Mouse (Mus musculus) CD4-positive, CD25-positive, alpha-beta regulatory T cell, adult 4 months (primary cell): ENCODE data around the gene Brd3. TPM values are rescaled to one million over a fixed set of nuclear protein-coding genes. Genes with fewer than 3 reads are reported as not detected.
A peak's percentile ranks its signal among the peaks of the same experiment; 100 is the strongest.
"Not testable (repeated sequence)": the region's sequence is repeated elsewhere in the genome, so short reads cannot be mapped to it uniquely, and the experiment has no call there.

Source experiments
- ATAC-seq: one replicate; pipeline ENCODE4 v1.8.0; 2017
- polyA plus RNA-seq, 2 experiments: library from polyadenylated mRNA; unstranded; fragments of 100-300 nt; shearing (Covaris generic); gene quantifications; one replicate each; pipeline ENCODE4 v1.2.1; 2017

Brd3 gene
- polyA plus RNA-seq, 2 experiments from 2014 or later: 33.5 to 34.3 TPM

DNA sequence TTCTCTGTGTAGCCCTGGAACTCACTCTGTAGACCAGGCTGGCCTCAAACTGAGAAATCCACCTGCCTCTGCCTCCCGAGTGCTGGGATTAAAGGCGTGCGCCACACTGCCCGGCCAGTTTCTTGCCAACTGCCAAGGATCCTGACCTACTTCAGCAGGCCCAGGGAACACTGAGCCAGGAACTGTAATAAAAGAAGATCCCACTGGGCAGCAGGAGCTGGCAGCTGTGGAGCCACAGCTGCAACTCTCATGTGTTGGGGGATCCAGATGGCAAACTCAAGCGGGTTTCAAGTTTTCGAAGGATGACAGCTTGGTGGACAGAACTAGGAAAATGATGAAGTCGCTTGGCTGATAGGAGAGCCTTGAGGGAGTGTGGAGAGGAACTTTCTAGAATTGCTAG is 3.2 kb upstream of the Brd3 start:
- no peak for ATAC-seq

DNA sequence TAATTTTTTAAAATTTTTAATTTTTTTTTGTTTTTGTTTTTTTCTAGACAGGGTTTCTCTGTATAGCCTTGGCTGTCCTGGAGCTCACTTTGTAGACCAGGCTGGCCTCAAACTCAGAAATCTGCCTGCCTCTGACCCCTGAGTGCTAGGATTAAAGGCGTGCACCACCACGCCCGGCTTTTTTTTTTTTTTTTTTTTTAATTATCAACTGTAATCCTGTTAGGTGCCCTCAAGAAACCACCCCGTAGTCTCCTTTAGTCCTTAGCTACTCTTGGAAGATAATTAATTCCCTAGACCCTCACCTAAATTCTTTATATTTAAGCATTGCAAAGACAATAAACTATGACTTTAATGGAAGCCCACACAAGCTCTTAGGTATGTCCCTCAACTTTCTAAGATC is 804 bp downstream of the Brd3 start:
- ATAC-seq: not testable (repeated sequence)

DNA sequence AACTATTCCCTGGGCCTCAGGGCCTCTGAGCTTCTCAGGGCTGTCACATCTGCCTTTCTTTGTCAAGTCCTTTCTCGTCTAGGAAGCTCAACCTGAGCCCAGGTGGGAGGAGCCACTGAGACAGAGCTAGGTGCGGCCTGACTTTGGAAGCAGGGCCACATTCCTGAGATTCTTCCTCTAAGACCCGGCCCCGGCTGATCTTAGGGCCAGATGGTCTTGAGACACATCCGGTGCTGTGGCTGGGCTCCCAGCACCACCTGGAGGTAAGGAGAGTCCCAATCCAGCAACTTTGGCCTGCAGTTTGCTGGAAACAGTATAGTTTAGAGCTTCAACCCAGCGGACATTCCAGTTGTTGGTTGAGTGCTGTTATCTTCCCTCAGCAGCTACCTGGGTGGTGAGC is 1.9 kb downstream of the Brd3 start:
- ATAC-seq: no peak

DNA sequence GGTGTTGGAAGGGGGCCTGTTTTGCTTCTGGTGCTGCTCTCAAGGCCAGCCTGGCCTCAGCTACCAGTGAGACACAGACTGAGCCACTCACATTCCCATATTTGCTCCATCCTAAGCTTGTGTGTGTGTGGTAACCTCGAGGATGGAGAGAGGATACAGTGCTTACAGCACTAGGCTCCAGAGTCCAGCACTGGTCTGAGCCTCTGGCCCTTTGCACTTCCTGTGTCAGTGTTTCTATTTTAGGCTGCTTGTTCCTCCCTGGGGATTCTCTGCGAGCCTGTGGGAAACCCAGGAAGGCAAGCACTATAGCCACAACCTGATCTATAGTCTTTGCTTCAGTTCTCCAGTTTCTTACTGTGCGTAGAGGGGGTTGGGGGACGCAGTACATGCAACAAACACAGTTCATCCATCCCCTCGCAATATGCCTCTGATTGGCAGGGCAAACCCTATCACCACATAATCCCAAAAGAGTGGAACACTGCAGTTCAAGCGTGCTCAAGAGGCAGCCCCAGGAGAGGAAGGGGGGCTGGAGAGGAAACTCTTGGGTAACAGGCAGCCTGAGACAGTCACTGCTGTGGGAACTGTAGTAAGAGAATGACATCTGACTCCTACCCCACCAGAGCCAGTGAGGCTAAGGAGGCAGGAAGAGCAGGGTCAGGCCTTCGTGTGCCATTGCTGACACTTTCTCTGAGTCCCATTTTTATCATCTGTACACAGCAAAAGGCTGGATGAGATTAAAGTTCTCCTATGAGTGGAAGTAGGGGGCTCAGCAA is 3.2 kb downstream of the Brd3 start:
- ATAC-seq: no peak

DNA sequence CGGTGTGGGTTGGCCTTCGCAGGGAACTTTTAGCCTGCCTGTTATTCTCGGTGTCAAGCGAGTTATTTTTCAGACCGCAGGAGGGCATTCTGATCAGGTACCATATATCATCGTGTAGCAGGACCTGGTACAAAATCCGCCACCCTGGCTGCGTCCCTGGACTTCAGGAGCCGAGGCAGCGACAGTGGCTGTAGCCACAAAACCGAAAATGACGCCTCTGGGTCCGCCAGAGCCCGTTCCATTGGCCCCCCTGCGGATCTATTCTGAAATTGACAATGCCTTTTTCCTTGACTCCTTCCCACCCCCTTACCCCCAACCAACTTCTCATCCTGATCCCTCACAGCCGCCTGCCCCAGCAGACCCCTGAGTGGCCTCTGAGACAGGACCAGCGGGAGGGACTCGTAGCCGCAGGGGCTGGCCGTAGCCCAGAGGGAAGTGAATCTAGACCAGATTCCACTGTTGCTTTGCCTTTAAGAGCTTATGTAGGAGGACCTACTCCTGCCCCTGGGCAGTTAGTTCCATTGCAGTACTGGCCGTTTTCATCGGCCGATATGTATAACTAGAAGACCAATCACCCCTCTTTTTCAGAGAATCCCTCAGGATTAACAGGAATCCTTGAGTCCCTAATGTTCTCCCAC is 11.0 kb downstream of the Brd3 start:
- no peak for ATAC-seq

DNA sequence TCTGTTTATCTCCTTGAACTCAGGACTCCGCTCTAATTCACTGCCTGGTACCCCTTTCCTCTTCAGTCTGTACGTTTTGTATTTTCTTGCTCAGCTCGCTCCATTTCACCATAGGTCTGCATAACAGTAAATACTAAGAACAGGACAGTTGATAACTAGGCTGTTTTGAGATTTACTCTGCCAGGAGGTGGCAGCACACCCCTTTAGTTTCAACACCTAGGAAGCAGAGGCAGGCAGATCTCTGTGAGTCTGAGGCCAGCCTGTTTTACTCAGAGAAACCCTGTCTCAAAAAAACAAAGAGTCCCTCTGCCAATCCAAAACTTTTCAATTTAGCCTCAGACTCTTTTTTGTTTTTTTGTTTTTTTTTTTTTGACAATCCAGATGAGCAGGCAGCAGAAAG is 13.5 kb downstream of the Brd3 start:
- ATAC-seq: no peak

DNA sequence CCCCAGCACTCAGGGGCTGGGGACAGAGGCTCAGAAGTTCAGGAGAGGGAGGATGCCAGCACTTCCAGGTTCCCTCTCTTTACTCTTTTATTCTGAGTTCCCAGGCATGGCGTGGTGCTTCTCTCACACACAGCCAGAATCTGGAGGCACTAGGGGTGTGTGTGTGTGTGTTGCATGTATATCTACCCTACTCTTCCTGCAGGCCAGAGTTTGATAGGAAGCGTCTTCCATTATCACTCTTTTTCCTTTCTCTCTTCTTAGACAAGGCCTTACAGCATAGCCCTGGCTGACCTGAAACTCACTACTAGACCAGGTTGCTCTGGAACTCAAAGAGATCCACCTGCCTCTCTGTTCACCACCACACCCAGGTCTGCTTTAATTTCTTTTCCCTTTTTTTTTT is 16.5 kb downstream of the Brd3 start:
- ATAC-seq: no peak

DNA sequence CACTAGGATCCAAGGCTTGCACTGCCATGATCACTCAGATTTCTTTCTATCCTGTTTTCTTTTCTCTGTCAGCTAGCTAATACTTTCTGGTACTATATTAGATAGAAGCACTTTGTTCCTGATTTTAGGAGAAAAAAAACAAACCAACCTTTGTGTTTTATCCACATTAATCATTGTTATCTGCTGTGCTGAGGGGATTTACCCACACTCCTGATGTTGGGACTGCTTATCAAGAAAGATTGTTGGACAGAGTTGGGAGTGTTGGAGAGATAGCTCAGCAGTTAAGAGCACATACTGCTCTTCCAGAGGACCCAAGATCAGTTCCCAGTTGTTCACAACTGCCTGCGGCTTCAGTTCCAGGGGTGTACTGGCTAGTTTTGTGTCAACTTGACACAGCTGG is 19.1 kb downstream of the Brd3 start:
- ATAC-seq: no peak

DNA sequence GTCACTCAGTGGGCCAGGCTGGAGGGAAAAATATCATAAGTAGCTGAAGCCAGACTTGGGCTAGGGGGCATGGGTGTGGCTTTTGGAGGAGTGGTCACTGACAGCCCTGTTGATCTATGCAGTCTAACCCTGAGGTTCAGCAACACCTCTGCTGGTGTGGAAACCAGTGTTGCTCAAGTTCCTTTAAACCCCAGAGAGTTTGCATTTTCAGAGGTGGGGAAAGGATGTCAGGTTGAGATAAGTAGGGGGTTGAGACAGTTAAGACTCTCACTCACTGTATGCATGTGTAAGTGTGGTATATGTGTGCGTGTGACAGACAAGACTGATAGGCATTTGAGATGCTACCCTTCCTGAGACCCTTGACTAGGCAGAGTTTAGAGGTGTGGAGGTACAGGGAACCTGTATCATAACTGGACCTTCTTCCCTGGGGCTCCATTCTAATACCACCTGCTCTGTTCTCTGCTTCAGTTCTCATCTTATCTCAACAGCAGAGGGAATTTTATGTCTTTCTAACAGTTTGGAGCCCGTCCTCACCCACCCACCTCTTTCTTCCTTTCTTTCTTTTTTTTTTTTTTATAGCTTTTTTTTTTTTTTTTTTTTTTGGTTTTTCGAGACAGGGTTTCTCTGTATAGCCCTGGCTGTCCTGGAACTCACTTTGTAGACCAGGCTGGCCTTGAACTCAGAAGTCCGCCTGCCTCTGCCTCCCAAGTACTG is 20.0 kb downstream of the Brd3 start:
- ATAC-seq: no peak

DNA sequence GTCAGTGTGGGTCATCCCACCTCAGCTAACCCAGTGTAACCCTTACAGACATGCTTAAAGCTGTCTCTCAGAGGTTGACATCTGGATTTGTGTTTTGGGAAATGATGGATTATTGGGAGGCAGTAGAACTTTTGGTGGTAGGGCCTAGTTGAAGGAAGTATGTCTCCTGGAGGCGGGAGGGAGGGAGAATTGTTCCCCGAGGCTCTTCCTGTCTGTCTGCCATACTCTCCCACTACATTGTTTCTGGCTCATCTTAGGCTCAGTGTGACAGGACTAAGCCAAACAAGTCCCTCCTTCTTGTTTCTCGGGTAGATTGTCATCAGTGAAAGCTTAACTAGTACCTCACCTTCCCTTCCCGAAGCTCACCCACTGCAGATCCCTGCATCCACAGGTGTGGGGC is 20.7 kb downstream of the Brd3 start:
- ATAC-seq: no peak

DNA sequence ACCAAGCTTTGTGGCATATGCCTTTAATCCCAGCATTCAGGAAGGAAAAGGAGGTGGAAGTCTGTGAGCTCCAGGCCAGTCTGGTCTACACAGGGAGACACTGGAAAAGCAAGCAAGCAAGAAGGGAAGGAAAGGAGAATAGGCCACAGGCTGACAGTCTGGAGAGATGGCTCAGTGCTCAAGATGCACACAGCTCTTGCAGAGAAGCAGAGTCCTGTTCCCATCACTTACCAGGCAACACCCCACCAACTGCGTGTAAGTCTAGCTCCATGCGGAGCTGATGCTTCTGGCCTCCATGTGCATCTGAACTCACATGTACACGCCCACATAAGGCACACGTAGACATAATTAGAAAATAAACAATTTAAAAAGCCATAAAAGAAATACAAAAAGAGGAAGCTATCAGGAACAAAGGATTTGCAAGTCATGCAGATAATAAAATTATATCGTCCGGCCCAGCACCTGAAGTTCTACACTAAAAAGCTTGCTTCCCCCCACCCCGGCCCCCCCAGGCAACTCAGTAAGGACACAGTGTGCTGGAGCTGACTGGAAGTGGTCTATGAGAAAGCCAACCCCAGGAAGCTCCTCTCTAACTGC is 25.1 kb downstream of the Brd3 start:
- no peak for ATAC-seq

DNA sequence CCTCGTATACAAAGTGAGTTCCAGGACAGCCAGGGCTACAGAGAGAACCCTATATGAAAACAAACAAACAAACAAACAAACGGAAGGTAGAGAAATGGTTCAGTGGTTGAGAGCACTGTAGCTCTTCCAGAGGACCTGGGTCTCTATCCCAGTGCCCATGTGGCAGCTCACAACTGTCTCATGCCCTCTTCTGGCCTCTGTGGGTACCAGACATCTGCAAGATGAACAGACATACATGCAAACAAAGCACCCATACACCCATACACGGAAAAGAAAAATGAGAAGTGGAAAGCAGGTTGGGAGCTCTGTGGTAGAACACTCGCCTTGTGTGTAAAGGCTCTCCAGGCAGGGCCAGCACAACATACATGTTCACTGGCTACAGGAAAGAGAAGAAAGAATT is 27.1 kb downstream of the Brd3 start:
- ATAC-seq: no peak

DNA sequence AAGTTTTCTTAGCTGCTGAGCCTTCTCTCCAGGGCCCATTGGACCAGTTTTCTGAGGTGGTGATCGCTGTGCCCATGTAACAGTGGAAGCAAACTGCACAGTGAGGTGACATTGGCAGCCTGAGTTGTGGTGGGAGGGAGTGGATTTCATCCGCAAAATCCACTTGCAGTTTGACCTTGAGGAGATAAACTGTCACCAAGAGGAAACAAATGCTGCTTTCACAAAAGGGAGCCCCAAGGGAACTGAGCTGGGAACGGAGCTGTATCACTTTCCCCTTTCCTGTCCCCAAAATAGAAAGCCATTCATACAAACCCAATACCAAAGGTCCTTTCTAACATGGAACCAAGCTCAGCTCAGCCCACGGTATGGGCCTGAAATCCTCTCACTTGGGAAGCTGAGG is 27.6 kb downstream of the Brd3 start:
- no peak for ATAC-seq

DNA sequence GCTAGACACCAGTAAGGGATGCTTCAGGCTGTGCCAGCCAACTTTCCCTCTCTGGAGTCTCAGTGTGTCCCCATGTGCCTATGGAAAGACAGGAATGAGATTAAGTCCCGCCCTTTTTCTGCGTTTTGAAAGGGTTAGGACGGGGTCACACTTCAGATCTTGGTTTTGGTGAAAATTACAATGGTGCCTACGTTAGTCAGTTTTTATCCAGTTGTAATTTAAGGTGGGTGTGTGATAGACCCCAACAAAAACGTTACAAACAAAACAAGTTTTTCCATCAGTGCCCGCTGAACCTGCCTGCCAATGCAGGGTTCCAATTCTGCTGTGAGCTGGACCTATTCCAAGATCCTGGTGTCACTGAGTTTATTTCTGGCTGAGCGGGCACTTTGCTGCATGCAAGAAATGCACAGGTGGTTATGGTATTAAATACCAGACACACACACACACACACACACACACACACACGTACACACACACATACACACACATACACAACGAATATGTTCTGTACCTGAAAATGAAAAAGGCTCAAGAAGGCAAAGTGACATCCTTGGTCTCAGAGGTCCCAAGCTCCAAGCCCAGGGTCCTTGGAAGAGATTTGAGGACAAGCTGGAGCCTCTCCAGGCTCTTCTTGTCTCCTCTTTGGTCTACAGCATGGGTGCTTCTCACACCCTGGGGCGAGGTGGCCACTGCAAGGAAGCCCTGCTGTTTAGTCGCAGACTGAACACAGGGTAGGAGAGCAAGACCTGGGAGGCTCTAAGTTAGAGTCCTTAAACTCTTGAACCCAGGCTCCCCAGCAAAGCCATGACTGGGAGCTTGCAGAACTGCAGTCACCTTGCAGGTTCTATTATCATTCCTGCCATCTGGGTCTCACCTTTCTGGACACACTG is 30.9 kb downstream of the Brd3 start:
- no peak for ATAC-seq

DNA sequence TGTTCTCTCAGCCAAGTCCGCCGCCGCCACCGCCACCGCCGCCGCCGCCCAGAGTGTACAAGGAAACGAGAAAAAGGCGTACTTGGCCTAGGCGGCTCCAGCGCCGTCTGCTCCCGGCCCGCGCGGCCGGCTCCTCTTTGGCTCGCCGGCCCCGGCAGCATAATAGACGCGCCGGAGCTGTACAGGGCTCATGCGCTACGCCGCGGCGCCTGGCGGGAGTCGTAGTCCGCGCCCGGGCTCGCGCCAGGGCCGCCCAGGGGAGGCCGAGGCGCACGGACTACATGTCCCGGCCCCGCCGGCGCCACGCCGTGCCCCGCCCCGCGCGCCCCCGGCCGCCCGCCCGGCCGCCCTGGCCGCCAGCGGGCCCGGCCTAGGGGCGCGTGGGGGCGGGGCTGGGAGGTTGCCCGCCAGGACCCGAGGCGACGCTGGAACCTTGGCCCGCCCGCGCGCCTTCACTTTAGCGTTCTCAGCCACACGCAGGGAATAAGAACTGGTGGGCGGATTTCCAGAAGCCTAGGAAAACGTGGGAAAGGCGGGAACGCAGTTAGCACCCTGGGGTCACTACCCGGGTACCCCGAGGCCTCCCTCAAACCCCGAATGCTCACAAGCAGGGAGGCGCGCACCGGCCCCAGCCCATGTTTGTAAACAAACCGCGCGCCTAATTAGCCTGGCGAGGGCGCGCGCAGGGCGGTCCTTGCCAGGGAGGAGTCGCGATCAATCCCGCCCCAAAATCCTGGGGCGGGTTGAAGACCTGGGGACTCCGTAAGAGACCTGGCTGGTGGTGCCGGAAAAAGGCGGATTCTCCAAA is 31.8 kb downstream of the Brd3 start:
- peak; percentile 89 for ATAC-seq

DNA sequence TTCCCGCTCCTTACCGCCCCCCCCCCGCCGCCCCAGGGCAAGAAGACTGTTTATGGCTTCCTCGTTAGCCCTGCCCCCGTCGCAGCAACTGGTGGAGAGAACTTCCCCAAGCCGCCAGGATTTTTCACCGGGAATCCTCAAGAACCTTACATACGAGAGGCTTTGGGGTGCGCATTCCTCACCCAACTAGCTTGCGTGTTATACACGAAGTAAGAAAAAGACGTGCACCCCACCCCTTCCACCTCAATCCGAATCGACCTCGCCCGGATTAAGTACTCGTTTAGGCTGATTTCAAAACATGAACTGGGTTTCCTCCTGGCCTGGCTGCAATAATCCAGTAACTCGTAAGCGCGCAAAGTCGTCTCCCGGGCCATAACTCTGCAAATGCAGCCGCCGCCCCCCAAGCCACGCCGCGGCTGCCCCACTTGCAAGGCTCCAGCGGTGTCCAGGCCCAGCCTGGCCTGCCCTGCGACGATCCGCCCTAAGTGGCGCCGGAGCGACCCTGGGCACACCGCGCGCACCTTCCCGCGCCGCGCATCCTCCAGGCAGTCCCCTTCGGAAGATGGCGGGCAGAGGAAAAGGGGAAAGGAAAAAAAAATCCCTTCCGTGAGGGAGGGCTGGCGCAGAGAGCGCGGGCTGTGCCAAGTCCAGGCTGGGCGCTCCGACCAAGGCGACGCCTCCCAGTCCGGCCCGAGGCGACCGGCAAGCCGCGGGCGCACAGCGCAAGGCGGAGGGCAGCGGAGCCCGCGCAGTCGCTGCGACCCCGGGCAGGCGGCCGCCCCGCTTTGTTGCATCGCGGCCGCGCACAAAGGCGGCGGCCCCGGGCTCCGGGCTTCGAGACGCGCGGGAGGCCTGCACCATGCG is 32.6 kb downstream of the Brd3 start:
- ATAC-seq: peak; percentile 15

DNA sequence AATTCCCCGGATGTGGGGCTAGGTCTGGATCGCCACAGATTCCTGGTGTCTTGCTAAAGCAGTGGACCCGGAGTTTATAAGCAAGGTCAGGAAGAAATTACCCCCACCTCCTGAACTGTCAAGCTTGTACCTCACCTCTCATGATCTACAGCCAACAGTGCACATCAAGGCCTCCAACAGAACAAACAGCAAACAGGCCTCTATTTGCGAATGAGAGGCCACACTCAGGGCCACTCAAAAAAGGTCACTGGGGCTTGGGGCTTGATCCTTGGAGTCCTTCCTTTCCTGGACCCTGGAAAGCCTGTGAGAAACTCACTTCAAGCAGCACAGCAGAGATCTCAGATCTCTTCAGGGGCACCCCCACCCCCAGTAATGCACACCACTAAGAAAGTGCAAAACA is 33.6 kb downstream of the Brd3 start:
- no peak for ATAC-seq

DNA sequence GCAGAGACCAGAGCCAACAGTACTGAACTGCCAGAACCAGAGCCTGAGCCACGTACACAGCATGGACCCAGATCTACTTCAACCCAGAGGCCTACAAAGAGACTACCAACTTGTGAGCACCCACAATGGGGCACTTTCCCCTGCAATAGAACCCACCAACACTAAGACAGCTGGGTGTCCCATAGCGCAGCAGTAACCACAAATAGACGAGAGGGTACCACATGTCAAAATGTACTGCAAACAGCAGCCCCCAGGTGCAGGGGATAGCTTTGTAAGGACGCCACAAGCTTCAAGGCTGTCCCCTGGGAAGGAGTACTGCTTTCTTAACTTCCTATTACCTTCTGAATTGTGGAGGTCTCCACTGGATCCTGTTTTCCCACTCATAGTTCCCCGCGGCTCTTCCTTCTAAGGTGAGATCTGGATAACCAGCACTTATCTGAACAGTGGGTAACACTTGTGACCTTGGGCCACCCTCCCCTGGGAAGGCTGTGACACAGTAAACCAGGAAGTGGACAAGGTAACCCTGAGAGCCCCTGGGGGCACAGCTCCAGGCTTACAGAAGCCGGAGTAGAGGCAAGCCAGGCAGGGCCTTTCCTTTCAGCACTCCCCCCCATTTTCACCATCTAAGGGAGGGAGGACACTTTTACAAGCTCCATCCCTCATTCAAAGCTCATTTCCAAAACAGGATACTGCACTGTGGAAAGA is 34.2 kb downstream of the Brd3 start:
- no peak for ATAC-seq

DNA sequence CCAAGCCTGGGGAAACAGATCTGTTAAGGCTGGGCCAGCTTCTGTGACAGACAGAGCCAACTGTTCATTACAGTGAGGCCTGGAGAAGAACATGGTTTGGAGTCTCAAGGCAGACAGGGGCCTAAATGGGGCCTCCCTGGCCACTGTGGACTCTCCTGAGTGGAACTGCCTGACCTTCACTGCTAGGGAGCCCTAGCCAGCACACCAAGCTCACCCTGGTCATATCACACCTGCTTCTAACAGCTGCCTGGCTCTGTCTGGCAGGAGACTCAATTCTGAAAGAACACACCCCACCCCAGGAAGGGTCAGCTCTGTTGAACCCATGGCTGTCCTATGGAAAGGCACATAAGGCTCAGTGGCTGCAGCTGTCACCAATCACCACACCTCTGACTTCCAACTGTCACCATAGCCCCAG is 36.3 kb downstream of the Brd3 start:
- ATAC-seq: no peak

DNA sequence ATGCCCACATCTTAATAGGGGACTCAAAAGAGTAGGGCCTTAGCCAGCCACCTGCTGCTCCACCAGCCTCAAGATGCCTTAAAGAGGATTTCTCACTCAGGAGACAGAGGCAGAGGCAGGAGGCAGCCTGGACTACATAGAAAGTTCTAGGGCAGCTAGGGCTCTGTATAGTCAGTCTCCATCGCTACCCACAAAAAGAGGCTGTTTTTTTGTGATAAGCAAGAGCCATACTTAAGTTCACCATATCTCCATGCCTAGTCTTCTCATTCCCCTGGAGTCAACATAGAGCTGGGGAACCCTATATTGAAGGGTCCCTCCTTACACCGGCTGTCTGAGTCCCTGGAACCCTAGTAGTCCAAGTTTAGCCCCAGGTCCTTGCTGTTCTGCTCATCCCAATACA is 36.9 kb downstream of the Brd3 start:
- no peak for ATAC-seq
